Mouse (Mus musculus) lung, postnatal 0 days (tissue): ENCODE measurements around the gene Mllt3.

Source experiments
- CTCF ChIP-seq: IDR thresholded peaks from 2 replicates; pipeline ENCODE4 v1.5.1; 2016; ENCODE audit warnings: antibody characterized with exemption, mild to moderate bottlenecking
- EP300 ChIP-seq: IDR thresholded peaks from 2 replicates; pipeline ENCODE4 v1.6.1; 2016; ENCODE audit warnings: antibody characterized with exemption, mild to moderate bottlenecking, control low read depth

- 0 out of 2 replicates have a peak, but pooled peaks have one; percentile 7 for TF ChIP-seq CTCF
- TF ChIP-seq EP300 = no peak
Observed at GRCm38 (mm10) chr4:88032151-88033098, 739 bp downstream of the Mllt3 start.
